In the genomic region with DNA sequence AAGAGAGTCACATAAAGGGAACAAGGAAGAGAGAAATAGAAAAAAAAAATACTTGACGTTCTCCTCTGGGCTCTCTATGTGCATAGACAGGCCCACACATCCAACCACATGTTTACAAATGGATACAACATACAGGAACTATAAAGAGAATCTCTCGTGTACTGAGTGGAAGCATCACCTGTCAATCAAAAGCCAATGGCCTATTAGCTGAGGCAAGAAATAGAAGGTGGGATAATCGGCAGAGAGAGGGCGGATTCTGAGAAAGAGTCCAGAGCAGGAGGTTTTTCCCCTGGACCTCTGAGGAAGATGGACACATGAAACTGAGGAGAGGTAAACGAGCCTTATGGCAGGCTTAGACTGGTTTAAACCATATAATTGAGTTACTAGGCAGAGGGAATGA, we compare ENCODE assay signal across 21 mouse cellular contexts.
DNase-seq lines count a peak whose midpoint lies in the region; ATAC-seq and TF ChIP-seq lines count a peak whose summit lies in the region.
"Had no signal": no experiment of that assay in that cellular context is flagged by ENCODE, and none has a peak within 500 bp of the region (broad histone marks: within the 10 kb centered on the region; RNA-seq: fewer than 3 reads in every experiment).

No protein-coding gene starts in this region.

- intact Hi-C loops in left cerebral cortex, postnatal 14 days (cut with DNase I) = no loop called here

- H3K4me3 ChIP-seq in kidney, embryonic 16.5 days (ENCODE audit: low read length) = no peak overlapping the region
- peak overlapping the region in 1 of 2 experiments; percentile 43; a peak in 1 of 4 replicates for H3K4me3 ChIP-seq in ES-E14 (ENCODE audit: insufficient read depth in 1 of 2, low read depth in 1 of 2, low read length in 2 of 2, poor library complexity in 1 of 2, severe bottlenecking in 1 of 2)
- H3K4me3 ChIP-seq: embryonic facial prominence, embryonic 12.5 days; limb, embryonic 12.5 days; myocyte; neural tube, embryonic 15.5 days had no signal

- H3K36me3 ChIP-seq in kidney, embryonic 16.5 days (ENCODE audit: insufficient read depth, low read length) = no peaks in the 10 kb centered on the region
- no peaks in the 10 kb centered on the region for H3K36me3 ChIP-seq in ES-E14 (ENCODE audit: control insufficient read depth, insufficient read depth, low read length, poor library complexity, severe bottlenecking)
- H3K36me3 ChIP-seq: embryonic facial prominence, embryonic 12.5 days; limb, embryonic 12.5 days; neural tube, embryonic 15.5 days had no signal

- H3K9ac ChIP-seq in kidney, embryonic 16.5 days (replicated peaks; ENCODE audit: low read length) = no peak overlapping the region
- H3K9ac ChIP-seq in ES-E14 (ENCODE audit: insufficient read depth, low read depth, low read length, poor library complexity, severe bottlenecking) = no peak overlapping the region
- H3K9ac ChIP-seq: embryonic facial prominence, embryonic 12.5 days; limb, embryonic 12.5 days; liver, postnatal 0 days; neural tube, embryonic 15.5 days had no signal

- 69% methylated on average over 5 of the region's 5 CpGs for WGBS in kidney, embryonic 16.5 days

- no peak for DNase-seq in kidney, postnatal 10 days
- DNase-seq in 3134 (ENCODE audit: extremely low read depth, insufficient read length, low spot score) = peak; percentile 4
- no peak for DNase-seq in ES-E14 (ENCODE audit: low read depth, low spot score)
- DNase-seq in retina, embryonic 14.5 days (ENCODE audit: low spot score) = peak; percentile 35
- no peak for DNase-seq in left cerebral cortex, postnatal 14 days (ENCODE audit: low spot score in 2 of 2)
- no peak for DNase-seq in frontal cortex, postnatal 10 days (ENCODE audit: low spot score in 2 of 2)
- DNase-seq: cerebellum, adult 2 months; cerebellum, postnatal 25 days; kidney, adult 11 months; kidney, postnatal 14 days; liver, postnatal 0 days had no signal

- H3K9me3 ChIP-seq in kidney, embryonic 16.5 days (ENCODE audit: low read length) = no peaks in the 10 kb centered on the region
- H3K9me3 ChIP-seq in ES-E14 (ENCODE audit: control insufficient read depth, insufficient read depth, low read depth, low read length) = no peaks in the 10 kb centered on the region
- H3K9me3 ChIP-seq: embryonic facial prominence, embryonic 12.5 days; limb, embryonic 12.5 days; neural tube, embryonic 15.5 days had no signal

- in situ Hi-C loops in ES-E14 (cut with MboI; ENCODE audit: low sequenced_read_pairs in 2 of 2, unreplicated experiment in 2 of 2) = no loop called here

- 0 out of 2 replicates have a peak, but pooled peaks have one; percentile 9 for ATAC-seq in kidney, embryonic 16.5 days (ENCODE audit: low FRiP score, low TSS enrichment)
- ATAC-seq: liver, postnatal 0 days; lung, postnatal 0 days had no signal

- H3K4me2 ChIP-seq in kidney, embryonic 16.5 days (replicated peaks; ENCODE audit: low read depth, low read length) = no peak overlapping the region
- H3K4me2 ChIP-seq: embryonic facial prominence, embryonic 12.5 days; heart, embryonic 11.5 days; limb, embryonic 12.5 days; liver, embryonic 11.5 days; neural tube, embryonic 15.5 days had no signal

- H3K4me1 ChIP-seq in kidney, embryonic 16.5 days (ENCODE audit: insufficient read depth, low read length) = no peaks in the 10 kb centered on the region
- no peaks in the 10 kb centered on the region for H3K4me1 ChIP-seq in ES-E14 (ENCODE audit: control insufficient read depth in 2 of 2, insufficient read depth in 2 of 2, low read length in 2 of 2, poor library complexity in 1 of 2)
- H3K4me1 ChIP-seq: embryonic facial prominence, embryonic 12.5 days; neural tube, embryonic 15.5 days had no signal

- H3K27ac ChIP-seq in kidney, embryonic 16.5 days (ENCODE audit: low read length) = no peak overlapping the region
- H3K27ac ChIP-seq in ES-E14 (ENCODE audit: insufficient read depth, low read depth, low read length, poor library complexity, severe bottlenecking) = no peak overlapping the region
- H3K27ac ChIP-seq: embryonic facial prominence, embryonic 12.5 days; limb, embryonic 12.5 days; macrophage; neural tube, embryonic 15.5 days; stomach, postnatal 0 days had no signal

- H3K27me3 ChIP-seq in kidney, embryonic 16.5 days (ENCODE audit: insufficient read depth, low read length) = no peaks in the 10 kb centered on the region
- H3K27me3 ChIP-seq: embryonic facial prominence, embryonic 12.5 days; limb, embryonic 12.5 days; neural tube, embryonic 15.5 days had no signal

TF ChIP-seq in ES-E14, 5 proteins besides CTCF, POLR2A, EP300 and RAD21:
- peak; percentile 79 for TF ChIP-seq CHD2 (IDR thresholded peaks at IDR 0.05; ENCODE audit: low read depth, low read length)
- TF ChIP-seq ZNF384 (IDR thresholded peaks at IDR 0.05; ENCODE audit: low read depth, low read length) = no peak

Comparison
In these comparisons a context has a peak if more than half of its experiments do, and no peak if none do; other contexts are left out.
1. DNase-seq: peak in 3134 (single experiment) and retina, embryonic 14.5 days (single experiment); none in kidney, postnatal 10 days (single experiment), ES-E14 (single experiment), left cerebral cortex, postnatal 14 days (0 of 2) and frontal cortex, postnatal 10 days (0 of 2).